Mouse (Mus musculus) cerebellum, adult 2 months (tissue): ENCODE results near the gene Syt5.

ENCODE experiments used
- CTCF ChIP-seq: fragments of 200-500 bp; IDR thresholded peaks from 2 replicates; pipeline ENCODE4 v1.5.1; 2011; ENCODE audit warnings: low read depth, mild to moderate bottlenecking, control low read depth, low read length, moderate library complexity, borderline replicate concordance; ENCODE audit not compliant: insufficient read depth
- POLR2A ChIP-seq: fragments of 200-500 bp; IDR thresholded peaks from 2 replicates; pipeline ENCODE4 v1.6.1; 2011; ENCODE audit warnings: low read length, control low read depth, borderline replicate concordance; ENCODE audit not compliant: insufficient read depth

DNA sequence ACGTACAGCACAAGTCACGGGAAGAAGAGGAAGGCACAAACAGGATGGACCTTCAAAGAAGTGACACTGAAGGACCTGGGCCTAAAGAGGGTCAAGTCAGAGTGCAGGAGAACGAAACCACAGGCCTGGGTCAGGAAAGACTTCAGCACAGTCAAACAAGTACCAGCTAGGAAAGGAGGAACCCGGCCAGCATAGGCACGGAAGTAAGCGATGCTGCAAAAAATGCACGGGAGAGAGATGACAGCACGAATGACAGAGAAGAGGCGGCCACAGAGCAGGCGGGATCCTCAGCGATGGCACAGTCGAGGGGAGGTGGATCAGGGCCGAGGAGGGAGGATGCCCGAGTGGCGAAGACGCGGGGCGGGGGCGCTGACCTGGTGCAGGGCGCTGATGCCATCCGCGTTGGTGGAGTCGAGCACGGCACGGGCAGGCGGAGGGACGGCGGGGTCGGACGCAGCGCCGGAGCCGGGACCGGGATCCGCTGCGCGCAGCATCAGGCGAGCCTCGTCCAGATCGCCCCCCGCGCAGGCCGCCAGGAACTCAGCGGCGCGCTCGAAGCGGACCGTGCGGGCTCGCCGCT lies 46.4 kb downstream of the Syt5 start:
- TF ChIP-seq POLR2A (no peak), CTCF (no peak)
